Mouse (Mus musculus) liver, postnatal 0 days (tissue): ENCODE data around the gene Olfr346. TPM values are rescaled to one million over a fixed set of nuclear protein-coding genes. Genes with fewer than 3 reads are reported as not detected.

ENCODE experiments used
- ATAC-seq: fragments of 200-750 bp; cut with Nextera tagmentation; 2 replicates; pipeline ENCODE4 v1.8.0; 2017; ENCODE audit warnings: mild to moderate bottlenecking, moderate library complexity
- DNase-seq: peaks from one replicate; pipeline ENCODE4 v3.0.0-alpha.2; 2016
- H3K27ac ChIP-seq: fragments of 300-500 bp; sonication (generic); 2 replicates; pipeline ENCODE4 v1.5.1; 2014; ENCODE audit warnings: antibody characterized with exemption, moderate library complexity, mild to moderate bottlenecking, low read depth
- H3K27me3 ChIP-seq: fragments of 300-500 bp; sonication (generic); 2 replicates; pipeline ENCODE4 v1.6.1; 2014; ENCODE audit warnings: low read length, control low read depth, mixed read lengths; ENCODE audit not compliant: insufficient read depth
- H3K36me3 ChIP-seq: fragments of 300-500 bp; sonication (generic); replicated peaks from 2 replicates; pipeline ENCODE4 v1.6.1; 2014; ENCODE audit warnings: mild to moderate bottlenecking, control low read depth, low read length, moderate library complexity, mixed read lengths; ENCODE audit not compliant: insufficient read depth
- H3K4me1 ChIP-seq: fragments of 300-500 bp; sonication (generic); 2 replicates; pipeline ENCODE4 v1.6.1; 2014; ENCODE audit warnings: antibody characterized with exemption, mild to moderate bottlenecking, control low read depth; ENCODE audit not compliant: insufficient read depth
- H3K4me2 ChIP-seq: fragments of 300-500 bp; sonication (generic); 2 replicates; pipeline ENCODE4 v1.6.1; 2014; ENCODE audit warnings: low read depth, mild to moderate bottlenecking, low read length, moderate library complexity, mixed read lengths
- H3K4me3 ChIP-seq: fragments of 300-500 bp; sonication (generic); 2 replicates; pipeline ENCODE4 v1.5.1; 2014; ENCODE audit warnings: low read depth, low read length
- H3K9ac ChIP-seq: fragments of 300-500 bp; sonication (generic); replicated peaks from 2 replicates; pipeline ENCODE4 v1.6.1; 2014; ENCODE audit warnings: mild to moderate bottlenecking, moderate library complexity
- H3K9me3 ChIP-seq: fragments of 300-500 bp; sonication (generic); 2 replicates; pipeline ENCODE4 v1.6.1; 2016; ENCODE audit warnings: mild to moderate bottlenecking, control low read depth, low read length, mixed read lengths
- CTCF ChIP-seq: sonication (generic); IDR thresholded peaks from 2 replicates; pipeline ENCODE4 v1.5.1; 2016; ENCODE audit warnings: antibody characterized with exemption, low read depth
- EP300 ChIP-seq: IDR thresholded peaks from 2 replicates; pipeline ENCODE4 v1.6.1; 2016; ENCODE audit warnings: antibody characterized with exemption, low read depth, mild to moderate bottlenecking
- WGBS: fragments of 180-500 bp; shearing (Covaris S2); extraction: QIAGEN DNeasy Blood & Tissue Kit; methylation state at CpG from one replicate; pipeline ENCODE4 v1.1.7; 2014; ENCODE audit not compliant: insufficient replicate concordance; 5-methylcytosine and 5-hydroxymethylcytosine counted together
- polyA plus RNA-seq: library from polyadenylated mRNA; unstranded; fragments of >200 nt; fragmentation: Nextera tagmentation; extraction: Ambion mirVana; gene quantifications from 2 replicates; pipeline ENCODE4 v1.2.1, GENCODE M21; 2015

Gene Olfr346
- polyA plus RNA-seq = not detected in 2 replicates

DNA sequence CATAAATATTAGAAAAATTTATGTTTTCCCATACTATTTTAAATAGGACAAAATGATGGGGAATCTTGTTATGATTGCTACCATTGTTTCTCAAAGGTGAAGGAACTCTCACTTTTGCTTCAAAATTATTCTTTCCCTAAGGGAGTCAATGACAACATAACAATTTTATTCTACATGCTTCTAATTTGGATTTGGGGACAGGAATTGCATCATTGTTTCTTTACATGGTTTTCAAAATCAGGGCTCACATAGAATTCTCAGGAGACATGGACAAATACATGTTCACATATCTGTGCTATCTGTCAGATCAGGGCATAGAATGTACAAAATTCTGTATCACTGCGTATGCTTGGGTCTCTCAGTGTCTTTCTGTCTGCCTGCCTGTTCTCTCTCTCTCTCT lies at the start of gene Olfr346:
TSS of gene Olfr346 (plus strand) at position 301 of the 400 bp plus-strand sequence.
- no peak for DNase-seq
- Histone ChIP-seq H3K27ac (no peak within 1 kb of the TSS), H3K36me3 (no peaks in the 10 kb centered on the region), H3K9ac (no peak within 1 kb of the TSS), H3K9me3 (no peaks in the 10 kb centered on the region), H3K4me3 (no peak within 1 kb of the TSS), H3K4me1 (no peaks in the 10 kb centered on the region), H3K27me3 (no peaks in the 10 kb centered on the region), H3K4me2 (no peak within 1 kb of the TSS)
- no peak for ATAC-seq
- TF ChIP-seq EP300 (no peak), CTCF (no peak)
- 71% methylated on average over 1 of the region's 1 CpGs for WGBS

DNA sequence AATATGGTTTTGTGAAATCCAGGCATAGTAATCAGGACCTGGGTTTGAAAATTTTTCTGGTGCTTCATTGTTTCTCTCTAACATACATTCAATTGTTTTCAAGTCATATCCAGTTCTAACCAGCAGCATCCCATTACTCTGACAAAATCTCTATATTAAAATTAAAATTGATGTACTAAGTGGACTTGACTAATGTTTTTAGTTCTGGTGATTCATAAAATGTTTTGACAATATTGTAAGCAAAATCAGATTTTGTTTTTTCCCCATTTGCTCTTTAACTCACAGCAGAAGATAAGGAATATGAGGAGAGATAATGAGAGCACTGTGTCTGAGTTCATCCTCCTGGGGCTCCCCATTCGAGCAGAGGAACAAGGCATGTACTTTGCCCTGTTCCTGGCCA lies 45.8 kb upstream of the Olfr346 start, which contains the start of gene Olfr345:
TSS of gene Olfr345 (plus strand) at position 301 of the 400 bp plus-strand sequence.
- WGBS = 55% methylated on average over 1 of the region's 1 CpGs

DNA sequence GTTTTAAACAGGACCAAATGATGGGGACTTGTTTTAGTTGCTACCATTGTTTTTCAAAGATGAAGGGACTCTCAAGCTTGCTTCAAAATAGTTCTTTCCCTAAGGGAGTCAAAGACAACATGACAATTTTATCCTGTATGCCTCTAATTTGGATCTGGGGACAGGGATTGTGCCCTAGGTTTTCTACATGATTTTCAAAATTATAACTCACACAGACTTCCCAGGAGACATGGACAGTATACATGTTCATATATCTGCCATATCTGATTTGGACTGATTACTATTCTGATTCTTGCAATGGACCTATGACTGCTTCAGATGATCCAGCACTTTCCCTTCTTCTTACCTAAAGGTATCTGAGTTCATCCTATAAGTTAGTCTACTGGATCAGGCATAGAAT lies 46.0 kb downstream of the Olfr346 start, which contains the start of gene Olfr347:
TSS of gene Olfr347 (plus strand) at position 301 of the 400 bp plus-strand sequence.
- Histone ChIP-seq H3K9ac (no peak within 1 kb of the TSS), H3K36me3 (no peaks in the 10 kb centered on the region), H3K4me1 (no peaks in the 10 kb centered on the region), H3K4me3 (no peak within 1 kb of the TSS), H3K27ac (no peak within 1 kb of the TSS), H3K4me2 (no peak within 1 kb of the TSS), H3K9me3 (no peaks in the 10 kb centered on the region), H3K27me3 (no peaks in the 10 kb centered on the region)
- no peak for DNase-seq
- no peak for ATAC-seq
- no peak for TF ChIP-seq CTCF
- no peak for TF ChIP-seq EP300

More for the DNA sequence above, 45.8 kb upstream of the Olfr346 start, which contains the start of gene Olfr345:
- Histone ChIP-seq H3K4me1 (no peaks in the 10 kb centered on the region), H3K4me3 (no peak within 1 kb of the TSS), H3K27ac (no peak within 1 kb of the TSS), H3K9ac (no peak within 1 kb of the TSS), H3K27me3 (no peaks in the 10 kb centered on the region), H3K4me2 (no peak within 1 kb of the TSS), H3K9me3 (no peaks in the 10 kb centered on the region), H3K36me3 (no peaks in the 10 kb centered on the region)
- ATAC-seq (no peak), DNase-seq (no peak)
- TF ChIP-seq CTCF (no peak), EP300 (no peak)

DNA sequence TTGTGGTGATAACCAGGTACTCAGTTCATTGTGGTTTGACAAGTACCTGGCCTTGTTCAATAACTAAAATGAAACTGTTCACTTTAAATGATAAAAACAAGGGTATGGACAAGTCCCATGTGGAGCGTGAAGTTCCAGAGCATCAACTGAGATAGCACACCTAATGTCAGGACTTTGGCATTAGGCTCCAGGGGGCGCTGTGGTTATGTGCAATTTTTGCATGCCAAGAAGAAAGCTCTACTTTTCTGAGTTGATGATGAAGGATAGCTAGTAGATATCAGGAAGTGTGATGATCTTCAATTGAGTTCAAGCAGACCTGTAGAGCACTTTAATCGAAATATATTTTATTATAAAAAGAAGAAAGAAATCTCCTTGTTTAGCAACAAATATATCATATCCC lies 50.6 kb downstream of the Olfr346 start:
- TF ChIP-seq CTCF = no peak
- no peak for TF ChIP-seq EP300
- H3K9me3 ChIP-seq = no peaks in the 10 kb centered on the region
- no peak overlapping the region for H3K4me3 ChIP-seq
- ATAC-seq = no peak
- H3K27me3 ChIP-seq = no peaks in the 10 kb centered on the region
- no peak overlapping the region for H3K9ac ChIP-seq
- 52% methylated on average over 3 of the region's 3 CpGs for WGBS
- DNase-seq = no peak
- H3K36me3 ChIP-seq = no peaks in the 10 kb centered on the region
- H3K27ac ChIP-seq = no peak overlapping the region
- no peak overlapping the region for H3K4me2 ChIP-seq
- no peaks in the 10 kb centered on the region for H3K4me1 ChIP-seq

Other genes starting within 250 kb of the Olfr346 start
- not detected in 2 replicates for gene Olfr340, start 233.2 kb upstream of the Olfr346 start, polyA plus RNA-seq
- gene Olfr341, start 203.3 kb upstream of the Olfr346 start, polyA plus RNA-seq = not detected in 2 replicates
- not detected in 2 replicates for gene Olfr342, start 160.8 kb upstream of the Olfr346 start, polyA plus RNA-seq
- gene Olfr344, start 119.1 kb upstream of the Olfr346 start, polyA plus RNA-seq = not detected in 2 replicates
- not detected in 2 replicates for gene Olfr345, start 45.7 kb upstream of the Olfr346 start, polyA plus RNA-seq
- gene Olfr347, start 46.1 kb downstream of the Olfr346 start, polyA plus RNA-seq = not detected in 2 replicates
- not detected in 2 replicates for gene Olfr348, start 98.5 kb downstream of the Olfr346 start, polyA plus RNA-seq
- not detected in 2 replicates for gene Olfr50, start 104.8 kb downstream of the Olfr346 start, polyA plus RNA-seq
- not detected in 2 replicates for gene Olfr3, start 131.2 kb downstream of the Olfr346 start, polyA plus RNA-seq
- gene Olfr350, start 160.5 kb downstream of the Olfr346 start, polyA plus RNA-seq = not detected in 2 replicates
- gene Olfr351, start 176.9 kb downstream of the Olfr346 start, polyA plus RNA-seq = not detected in 2 replicates
- gene Olfr352, start 182.7 kb downstream of the Olfr346 start, polyA plus RNA-seq = not detected in 2 replicates
- gene Olfr353, start 207.1 kb downstream of the Olfr346 start, polyA plus RNA-seq = not detected in 2 replicates
- not detected in 2 replicates for gene Olfr354, start 219.9 kb downstream of the Olfr346 start, polyA plus RNA-seq
- not detected in 2 replicates for gene Olfr355, start 243.1 kb downstream of the Olfr346 start, polyA plus RNA-seq